Mouse (Mus musculus) erythroblast, embryonic 14.5 days (primary cell): ENCODE results near the gene Nfkbie.

Experiments
- GATA1 ChIP-seq: IDR thresholded peaks from 2 replicates; pipeline ENCODE4 v1.6.1; 2012; ENCODE audit warnings: low read length, inconsistent platforms, mixed read lengths
- TAL1 ChIP-seq: IDR thresholded peaks from 3 replicates; pipeline ENCODE4 v1.6.1; 2012; ENCODE audit warnings: low read length, inconsistent platforms, mixed read lengths

GRCm38 (mm10) chr17:45582188-45582587 lies 26.7 kb downstream of the Nfkbie start:
- TF ChIP-seq GATA1 = peak; percentile 58
- TF ChIP-seq TAL1 = peak; percentile 24; the same call in 1 of the 3 replicates
